Comparison of ENCODE assay signal across 12 mouse cellular contexts in the genomic region with DNA sequence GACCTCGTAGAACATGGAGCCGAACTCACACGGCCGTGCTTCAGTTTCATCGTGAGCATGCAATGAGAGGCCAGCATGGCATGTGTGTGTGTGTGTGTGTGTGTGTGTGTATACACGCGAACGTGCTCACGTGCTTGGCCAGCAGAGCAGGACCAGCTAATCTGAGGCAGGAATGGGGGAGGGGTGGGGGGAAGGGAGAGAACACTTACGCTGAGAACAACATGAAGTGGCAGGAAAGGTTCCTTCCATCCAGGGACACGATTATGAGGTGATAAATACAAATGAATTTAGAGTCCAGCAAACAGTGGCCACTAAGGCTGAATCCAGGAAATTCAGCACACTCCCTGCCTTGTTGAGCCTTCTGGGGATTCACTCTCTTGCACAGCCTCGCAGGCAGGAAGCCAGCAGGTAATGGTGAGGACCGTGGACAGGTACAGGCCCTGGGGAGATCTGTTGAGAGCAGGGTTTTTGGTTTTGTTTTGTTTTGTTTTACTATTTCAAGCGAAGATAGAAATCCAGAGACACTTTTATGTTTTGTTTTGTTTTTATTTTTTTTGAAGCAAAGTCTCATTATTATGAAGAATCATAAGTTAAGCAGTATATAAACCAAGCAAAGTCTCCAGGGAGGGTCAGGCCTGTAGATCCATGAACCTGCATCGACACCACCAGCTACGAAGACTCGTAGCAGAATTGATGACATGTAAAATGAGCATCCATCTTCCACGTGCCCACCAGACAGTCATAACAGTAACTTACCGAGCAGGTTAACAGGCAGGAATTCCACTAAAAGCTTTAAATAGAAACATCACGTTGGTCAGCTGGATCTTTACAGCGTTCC.
A peak's percentile ranks its signal among the peaks of the same experiment; 100 is the strongest.
DNase-seq lines count a peak whose midpoint lies in the region; ATAC-seq and TF ChIP-seq lines count a peak whose summit lies in the region.
"Had no signal": no experiment of that assay in that cellular context is flagged by ENCODE, and none has a peak within 500 bp of the region (broad histone marks: within the 10 kb centered on the region; RNA-seq: fewer than 3 reads in every experiment).

No protein-coding gene starts in this region.

- 58% methylated on average over 21 of the region's 21 CpGs for WGBS in hindbrain, postnatal 0 days
- 61% methylated on average over 21 of the region's 21 CpGs for WGBS in hindbrain, embryonic 13.5 days
- 40% methylated on average over 21 of the region's 21 CpGs for WGBS in heart, embryonic 16.5 days
- WGBS in limb, embryonic 10.5 days: 70% methylated on average over 21 of the region's 21 CpGs

- no peaks in the 10 kb centered on the region for H3K27me3 ChIP-seq in hindbrain, postnatal 0 days (ENCODE audit: insufficient read depth, low read length)
- 0 out of 2 replicates have a peak, but pooled peaks cover 8% of the 10 kb centered on the region for H3K27me3 ChIP-seq in hindbrain, embryonic 13.5 days
- no peaks in the 10 kb centered on the region for H3K27me3 ChIP-seq in heart, embryonic 16.5 days (ENCODE audit: control insufficient read depth, insufficient read depth, low read length)
- no peaks in the 10 kb centered on the region for H3K27me3 ChIP-seq in limb, embryonic 10.5 days (ENCODE audit: low read depth, poor library complexity, severe bottlenecking)

- peak; percentile 29 for DNase-seq in hindbrain, postnatal 0 days (ENCODE audit: low spot score)
- peak; percentile 45 for DNase-seq in limb, embryonic 10.5 days (ENCODE audit: low spot score)
- DNase-seq in lung, postnatal 36 days: peak; percentile 76
- no peak for DNase-seq in c-Kit-positive CD71-positive TER-119-positive erythroid progenitor cells, embryonic 14.5 days (ENCODE audit: low spot score)
- no peak for DNase-seq in urinary bladder, postnatal 10 days (ENCODE audit: low spot score)
- DNase-seq: liver, postnatal 0 days; thymus, postnatal 4 days had no signal

- H3K9ac ChIP-seq in hindbrain, postnatal 0 days (replicated peaks; ENCODE audit: low read length): no peak overlapping the region
- H3K9ac ChIP-seq in hindbrain, embryonic 13.5 days: no peak overlapping the region
- H3K9ac ChIP-seq in heart, embryonic 16.5 days (ENCODE audit: low read length): no peak overlapping the region
- H3K9ac ChIP-seq: liver, postnatal 0 days; neural tube, embryonic 12.5 days had no signal

- 0 out of 2 replicates have a peak, but pooled peaks cover 3% of the 10 kb centered on the region for H3K4me1 ChIP-seq in hindbrain, postnatal 0 days (ENCODE audit: insufficient read depth, low read length)
- H3K4me1 ChIP-seq in hindbrain, embryonic 13.5 days (replicated peaks): peaks cover 7% of the 10 kb centered on the region; the same call in 1 of the 2 replicates
- peaks cover 11% of the 10 kb centered on the region for H3K4me1 ChIP-seq in heart, embryonic 16.5 days (ENCODE audit: control insufficient read depth, insufficient read depth, low read length)
- H3K4me1 ChIP-seq in limb, embryonic 10.5 days: peaks cover 45% of the 10 kb centered on the region

- ATAC-seq in hindbrain, postnatal 0 days: no peak
- ATAC-seq in hindbrain, embryonic 13.5 days (ENCODE audit: low FRiP score): no peak
- ATAC-seq in heart, embryonic 16.5 days (replicated peaks; ENCODE audit: extremely low read depth, insufficient read depth, low FRiP score): no peak; the same call in 1 of the 2 replicates
- ATAC-seq in inflammation-experienced regulatory T-cells, adult 6 months: no peak
- ATAC-seq: forebrain, embryonic 16.5 days had no signal

- no peak overlapping the region for H3K4me3 ChIP-seq in hindbrain, postnatal 0 days (ENCODE audit: low read length)
- no peak overlapping the region for H3K4me3 ChIP-seq in hindbrain, embryonic 13.5 days
- no peak overlapping the region for H3K4me3 ChIP-seq in heart, embryonic 16.5 days (ENCODE audit: low read length)
- H3K4me3 ChIP-seq in limb, embryonic 10.5 days: no peak overlapping the region
- H3K4me3 ChIP-seq: neural tube, embryonic 12.5 days had no signal

- H3K4me2 ChIP-seq in hindbrain, postnatal 0 days (ENCODE audit: low read depth, low read length): no peak overlapping the region
- H3K4me2 ChIP-seq in hindbrain, embryonic 13.5 days: no peak overlapping the region
- peak overlapping the region; percentile 5; the same call in 1 of the 2 replicates for H3K4me2 ChIP-seq in heart, embryonic 16.5 days (ENCODE audit: low read depth, low read length)
- H3K4me2 ChIP-seq: neural tube, embryonic 12.5 days had no signal

- no peak for TF ChIP-seq CTCF in hindbrain, postnatal 0 days (IDR thresholded peaks at IDR 0.05; ENCODE audit: low read depth)

- no peak overlapping the region for H3K27ac ChIP-seq in hindbrain, postnatal 0 days
- H3K27ac ChIP-seq in hindbrain, embryonic 13.5 days: no peak overlapping the region
- no peak overlapping the region for H3K27ac ChIP-seq in heart, embryonic 16.5 days (ENCODE audit: low read length)
- H3K27ac ChIP-seq in limb, embryonic 10.5 days: peak overlapping the region; percentile 63
- H3K27ac ChIP-seq: neural tube, embryonic 12.5 days had no signal

- no peaks in the 10 kb centered on the region for H3K9me3 ChIP-seq in hindbrain, postnatal 0 days (ENCODE audit: low read length)
- H3K9me3 ChIP-seq in hindbrain, embryonic 13.5 days: no peaks in the 10 kb centered on the region
- H3K9me3 ChIP-seq in heart, embryonic 16.5 days (replicated peaks; ENCODE audit: control insufficient read depth, low read length): no peaks in the 10 kb centered on the region; the same call in 1 of the 2 replicates
- no peaks in the 10 kb centered on the region for H3K9me3 ChIP-seq in limb, embryonic 10.5 days (replicated peaks)
- H3K9me3 ChIP-seq: neural tube, embryonic 12.5 days had no signal

- no peaks in the 10 kb centered on the region for H3K36me3 ChIP-seq in hindbrain, postnatal 0 days (ENCODE audit: insufficient read depth, low read length)
- no peaks in the 10 kb centered on the region for H3K36me3 ChIP-seq in hindbrain, embryonic 13.5 days
- no peaks in the 10 kb centered on the region for H3K36me3 ChIP-seq in heart, embryonic 16.5 days (ENCODE audit: control insufficient read depth, insufficient read depth)
- no peaks in the 10 kb centered on the region for H3K36me3 ChIP-seq in limb, embryonic 10.5 days
- H3K36me3 ChIP-seq: neural tube, embryonic 12.5 days had no signal

Comparison
In these comparisons a context has a peak if more than half of its experiments do, and no peak if none do; other contexts are left out.
1. DNase-seq: peak in hindbrain, postnatal 0 days (single experiment), limb, embryonic 10.5 days (single experiment) and lung, postnatal 36 days (single experiment); none in c-Kit-positive CD71-positive TER-119-positive erythroid progenitor cells, embryonic 14.5 days (single experiment) and urinary bladder, postnatal 10 days (single experiment).